Mouse (Mus musculus): Measurements from ENCODE around the gene Rsph3b. TPM values are rescaled to one million over a fixed set of nuclear protein-coding genes. Genes with fewer than 3 reads are reported as not detected.

Rsph3b gene
- polyA plus RNA-seq (2012; rRNA removed; ENCODE audit: low replicate concordance), result 26.2 and 40.4 TPM in 2 replicates

DNA sequence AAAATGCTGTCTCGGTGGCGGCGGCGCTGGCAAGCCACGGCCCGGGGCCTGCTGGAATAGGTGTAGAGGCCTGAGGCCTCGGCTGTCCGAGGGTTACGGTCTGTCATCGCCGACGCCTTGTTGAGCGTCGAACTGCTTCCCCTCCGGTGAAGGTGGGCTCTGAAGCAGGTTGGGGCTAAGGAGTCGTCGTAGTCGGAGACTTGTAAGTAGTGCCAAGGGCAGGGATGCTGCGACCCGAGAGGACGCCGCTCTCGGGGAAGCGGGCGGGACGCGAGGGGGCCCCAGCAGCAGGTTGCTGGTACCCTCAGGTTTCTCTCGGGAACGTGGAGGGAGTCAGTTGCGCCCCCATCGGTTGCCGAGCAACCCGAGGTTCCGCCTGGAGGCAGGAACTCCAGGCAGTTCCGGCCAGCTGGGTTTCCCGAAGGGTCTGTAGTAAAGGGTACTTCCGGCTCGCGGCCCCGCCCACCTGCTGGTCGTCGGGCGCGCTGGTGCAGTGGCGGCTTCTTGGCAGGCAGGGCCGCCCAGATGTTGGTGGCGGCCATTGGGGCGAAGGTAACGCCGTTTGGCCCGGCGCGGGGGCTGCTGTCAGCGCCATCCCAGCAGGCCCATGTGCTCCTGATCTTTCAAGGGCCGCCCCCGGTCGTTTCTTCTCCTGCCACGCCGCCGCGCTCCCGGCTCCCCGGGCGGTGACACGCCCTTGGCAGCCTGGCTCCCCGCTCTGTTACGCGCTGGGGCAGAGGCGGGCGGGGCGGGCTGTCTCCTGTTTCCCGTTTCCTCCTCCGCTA, at the start of gene Rsph3b:
TSS of gene Rsph3b (minus strand) at position 699 of the 785 bp plus-strand sequence.

DNA sequence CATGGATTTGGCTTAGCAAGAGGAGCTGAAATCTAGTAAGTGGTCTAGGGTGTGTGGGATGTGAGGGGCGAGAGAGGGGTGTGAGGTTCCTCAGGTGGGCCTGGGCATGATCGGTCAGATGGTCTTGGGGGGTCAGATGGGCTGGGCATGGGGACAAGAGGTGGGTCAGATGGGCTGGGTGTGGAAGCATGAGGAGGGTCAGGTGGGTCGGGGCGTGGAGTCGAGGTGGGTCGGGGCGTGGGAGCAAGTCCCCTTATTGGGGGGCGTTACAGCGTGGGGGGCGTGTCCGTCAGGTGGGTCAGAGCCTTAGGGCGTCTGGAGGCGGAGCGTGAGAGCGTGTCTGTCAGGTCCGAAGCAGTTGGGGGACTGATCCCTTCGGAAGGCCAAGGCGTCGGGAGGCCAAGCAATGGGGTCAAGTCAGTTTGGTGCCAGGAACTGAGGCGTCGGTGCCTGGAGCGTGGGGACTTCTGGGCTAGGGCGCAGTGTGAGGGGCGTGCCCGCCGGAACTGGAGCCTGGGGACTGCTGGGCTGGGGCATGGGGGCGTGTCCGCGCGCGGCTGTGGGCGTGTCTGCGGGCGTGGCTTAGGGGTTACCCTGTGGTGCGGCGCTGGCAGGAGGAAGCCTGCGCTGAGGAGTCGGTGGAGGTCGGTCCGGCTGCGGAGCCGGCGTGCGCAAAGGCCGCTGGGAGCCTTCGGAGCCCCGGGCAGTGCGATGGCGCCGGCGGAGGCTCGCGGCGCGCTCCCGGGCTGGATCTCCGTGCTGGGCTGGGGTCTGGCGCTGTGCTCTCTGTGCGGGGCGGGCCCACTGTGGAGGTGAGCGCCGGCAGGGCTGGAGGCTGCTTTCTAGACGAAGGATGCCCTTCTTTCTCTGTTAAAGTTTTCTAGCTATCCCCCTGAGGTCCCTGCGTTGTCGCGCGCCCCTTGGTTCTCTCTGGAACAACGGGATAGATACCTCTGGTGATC, 30.1 kb upstream of the Rsph3b start, which contains the start of gene Gm49721:
TSS of gene Gm49721 (plus strand) at position 618 of the 962 bp plus-strand sequence.

DNA sequence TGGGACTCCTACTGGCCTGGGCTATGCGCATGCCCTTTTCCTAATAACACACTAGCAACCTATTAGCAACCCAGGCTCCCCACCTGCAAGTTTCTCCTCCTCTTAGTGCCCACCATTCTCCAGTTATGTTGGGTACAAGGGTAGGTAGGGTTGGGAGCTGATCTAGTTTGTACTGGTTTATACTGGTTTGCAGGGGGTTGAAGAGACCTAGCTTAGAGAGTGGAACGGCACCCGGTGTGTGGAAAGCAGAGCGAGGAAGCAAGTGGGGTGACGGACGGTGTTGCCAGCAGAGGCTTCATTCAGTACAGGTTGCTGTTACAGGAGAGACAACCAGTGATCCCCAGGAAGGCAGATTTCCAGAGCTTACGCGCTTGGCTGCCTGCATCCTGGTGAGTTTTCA, 21.9 kb upstream of the Rsph3b start, which contains the start of gene Rnaset2b:
TSS of gene Rnaset2b (plus strand) at position 301 of the 400 bp plus-strand sequence.

DNA sequence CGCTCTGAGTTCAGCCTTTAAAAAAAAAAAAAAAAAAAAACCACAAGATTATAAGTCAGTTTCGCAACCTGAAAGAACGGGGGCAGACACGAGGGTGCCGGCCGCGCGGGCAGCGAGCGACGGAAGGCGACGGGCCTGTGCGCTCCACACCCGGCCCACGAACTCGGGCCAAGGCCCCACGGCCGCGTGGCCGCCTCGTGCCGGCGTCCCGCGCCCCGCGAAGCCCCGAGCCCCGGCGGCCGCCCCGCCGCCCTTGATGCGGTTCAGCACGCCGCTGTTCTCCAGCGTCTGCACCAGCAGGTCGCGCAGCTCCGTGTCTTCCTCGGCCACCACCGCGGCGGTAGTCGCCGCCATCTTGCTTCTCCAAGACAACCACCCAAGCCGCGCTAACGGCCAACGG, 12.3 kb upstream of the Rsph3b start, which contains the start of gene Tagap1:
TSS of gene Tagap1 (minus strand) at position 381 of the 400 bp plus-strand sequence.

Other genes starting within 250 kb of the Rsph3b start
- gene Ezr, start 165.9 kb downstream of the Rsph3b start, polyA plus RNA-seq (2012; rRNA removed; ENCODE audit: low replicate concordance), result 27.0 and 42.3 TPM in 2 replicates
- gene Tagap1, start 12.5 kb upstream of the Rsph3b start, polyA plus RNA-seq (2012; rRNA removed; ENCODE audit: low replicate concordance), result 9.5 and 22.0 TPM in 2 replicates
- gene Rnaset2b, start 22.0 kb upstream of the Rsph3b start, polyA plus RNA-seq (2012; rRNA removed; ENCODE audit: low replicate concordance), result 49.4 and 132 TPM in 2 replicates
- 0.11 and 1.5 TPM in 2 replicates for gene Gm49721, start 30.2 kb upstream of the Rsph3b start, polyA plus RNA-seq (2012; rRNA removed; ENCODE audit: low replicate concordance)
- gene Gm1604a, start 76.9 kb upstream of the Rsph3b start, polyA plus RNA-seq (2012; rRNA removed; ENCODE audit: low replicate concordance), result not detected in 2 replicates
- gene Rps6ka2, start 221.4 kb upstream of the Rsph3b start, polyA plus RNA-seq (2012; rRNA removed; ENCODE audit: low replicate concordance), result 6.1 and 27.0 TPM in 2 replicates